Mouse (Mus musculus): ENCODE measurements at regions not wholly inside any gene's neighbourhood (a gene's known extent, or its start where the extent isn't known, plus 50 kb on each side); places are given as distances from the start of the nearest gene placed in this dataset.

- TF ChIP-seq EP300 (IDR thresholded peaks at IDR 0.05; ENCODE audit: low read depth) (no peak), CTCF (IDR thresholded peaks at IDR 0.05; ENCODE audit: low read depth) (no peak)
Measured at GRCm38 (mm10) chr1:177322307-177322685, 64.3 kb upstream of the Akt3 start.
